Mouse (Mus musculus) brain, embryonic 14.5 days (tissue): ENCODE measurements around the gene Btbd19.

Source experiments
- CTCF ChIP-seq: fragments of 200-500 bp; IDR thresholded peaks from 2 replicates; pipeline ENCODE4 v1.5.1; 2012; ENCODE audit warnings: inconsistent platforms, mild to moderate bottlenecking, moderate library complexity, borderline replicate concordance; ENCODE audit not compliant: insufficient read depth, insufficient read length; ENCODE audit errors: extremely low read depth
- POLR2A ChIP-seq: fragments of 200-500 bp; IDR thresholded peaks from 2 replicates; pipeline ENCODE4 v1.6.1; 2012; ENCODE audit warnings: mild to moderate bottlenecking, inconsistent platforms, borderline replicate concordance; ENCODE audit not compliant: poor library complexity, insufficient read depth, insufficient read length, severe bottlenecking; ENCODE audit errors: extremely low read depth

- no peak for TF ChIP-seq CTCF
- no peak for TF ChIP-seq POLR2A
These were observed 23.3 kb upstream of the Btbd19 start for GRCm38 (mm10) chr4:117148815-117149214.
